Mouse (Mus musculus) neutrophil, adult 83 days (primary cell): ENCODE measurements around the gene Dnajb7. TPM values are rescaled to one million over a fixed set of nuclear protein-coding genes. Genes with fewer than 3 reads are reported as not detected.

Experiments used
- total RNA-seq, 2 experiments: library from RNA; stranded (reverse); gene quantifications; one replicate each; pipeline ENCODE4 v1.2.4; 2023

Dnajb7 gene
- total RNA-seq = not detected

GRCm38 (mm10) chr15:81408199-81408598 is at the start of gene Dnajb7:
Gene Dnajb7 (minus strand): TSS chr15:81408299.

GRCm38 (mm10) chr15:81399638-81400315 is 8.3 kb downstream of the Dnajb7 start, which contains the start of the genes St13 and Xpnpep3:
Gene St13 (minus strand): TSS chr15:81400077.
Gene Xpnpep3 (plus strand): TSS chr15:81400138.

GRCm38 (mm10) chr15:81360345-81361021 is 47.6 kb downstream of the Dnajb7 start, which contains the start of gene Slc25a17:
Gene Slc25a17 (minus strand): TSS chr15:81360812.

Other genes with a start within 250 kb of the Dnajb7 start
- gene Mrtfa, start 217.5 kb downstream of the Dnajb7 start, total RNA-seq = 100 to 1,000 TPM; 191 to 216 TPM
- gene Mchr1, start 172.8 kb downstream of the Dnajb7 start, total RNA-seq = not detected
- 10 to 100 TPM; 24.3 to 25.5 TPM for gene Slc25a17, start 47.5 kb downstream of the Dnajb7 start, total RNA-seq
- gene St13, start 8.2 kb downstream of the Dnajb7 start, total RNA-seq = 10 to 100 TPM; 43.0 to 50.3 TPM
- gene Xpnpep3, start 8.2 kb downstream of the Dnajb7 start, total RNA-seq = 10 to 100 TPM in 1 of 2 experiments, 1 to 10 TPM in 1; 9.3 to 10.5 TPM
- gene Rbx1, start 58.0 kb upstream of the Dnajb7 start, total RNA-seq = 10 to 100 TPM; 67.8 to 80.5 TPM
- gene Ep300, start 177.1 kb upstream of the Dnajb7 start, total RNA-seq = 100 to 1,000 TPM; 162 to 181 TPM